Mouse (Mus musculus): Measurements from ENCODE around the gene Rabep1. TPM values are rescaled to one million over a fixed set of nuclear protein-coding genes. Genes with fewer than 3 reads are reported as not detected.
A peak's percentile ranks its signal among the peaks of the same experiment; 100 is the strongest.
"Not testable (repeated sequence)": the region's sequence is repeated elsewhere in the genome, so short reads cannot be mapped to it uniquely, and the experiment has no call there.

The Rabep1 gene
- polyA plus RNA-seq, 1 experiment from 2014 or later, result 50.3 TPM

- DNase-seq (ENCODE audit: low spot score) (no peak), ATAC-seq (no peak)
- no peaks in the 10 kb centered on the region for H3K9me3 ChIP-seq (replicated peaks; ENCODE audit: control insufficient read depth, low read length)
- H3K9ac ChIP-seq (ENCODE audit: low read length), result no peak overlapping the region
- no peak overlapping the region for H3K4me3 ChIP-seq (ENCODE audit: low read depth, low read length)
- 70% methylated on average over 4 of the region's 4 CpGs for whole genome bisulfite sequencing
- H3K27me3 ChIP-seq (replicated peaks; ENCODE audit: control insufficient read depth, insufficient read depth, low read length), result no peaks in the 10 kb centered on the region
- no peak overlapping the region for H3K27ac ChIP-seq (ENCODE audit: low read depth, low read length)
- no peak overlapping the region for H3K4me2 ChIP-seq (ENCODE audit: low read length)
- H3K36me3 ChIP-seq (ENCODE audit: control insufficient read depth, insufficient read depth, low read length), result no peaks in the 10 kb centered on the region
- peaks cover 13% of the 10 kb centered on the region; the same call in 1 of the 2 replicates for H3K4me1 ChIP-seq (ENCODE audit: control insufficient read depth, insufficient read depth, low read length)
These were observed 1.6 kb upstream of the Rabep1 start for GRCm38 (mm10) chr11:70842983-70843382.

- ATAC-seq (no peak; the same call in 1 of the 2 replicates), DNase-seq (ENCODE audit: low spot score) (peak; percentile 2)
- peak overlapping the region; percentile 65 for H3K4me2 ChIP-seq (ENCODE audit: low read length)
- peak overlapping the region; percentile 94; the same call in 1 of the 2 replicates for H3K9ac ChIP-seq (ENCODE audit: low read length)
- 23% methylated on average over 12 of the region's 12 CpGs for WGBS
- H3K36me3 ChIP-seq (ENCODE audit: control insufficient read depth, insufficient read depth, low read length), result no peaks in the 10 kb centered on the region
- no peaks in the 10 kb centered on the region for H3K9me3 ChIP-seq (replicated peaks; ENCODE audit: control insufficient read depth, low read length)
- peak overlapping the region; percentile 99 for H3K4me3 ChIP-seq (ENCODE audit: low read depth, low read length)
- peaks cover 13% of the 10 kb centered on the region; the same call in 1 of the 2 replicates for H3K4me1 ChIP-seq (ENCODE audit: control insufficient read depth, insufficient read depth, low read length)
- H3K27ac ChIP-seq (ENCODE audit: low read depth, low read length), result no peak overlapping the region
- no peaks in the 10 kb centered on the region for H3K27me3 ChIP-seq (replicated peaks; ENCODE audit: control insufficient read depth, insufficient read depth, low read length)
These were observed 652 bp upstream of the Rabep1 start for GRCm38 (mm10) chr11:70843701-70844551.

GRCm38 (mm10) chr11:70845457-70845978, 940 bp downstream of the Rabep1 start:
- DNase-seq (ENCODE audit: low spot score), result no peak
- WGBS, result 6% methylated on average over 19 of the region's 19 CpGs
- peaks cover 13% of the 10 kb centered on the region; the same call in 1 of the 2 replicates for H3K4me1 ChIP-seq (ENCODE audit: control insufficient read depth, insufficient read depth, low read length)
- peak overlapping the region; percentile 94 for H3K9ac ChIP-seq (ENCODE audit: low read length)
- H3K36me3 ChIP-seq (ENCODE audit: control insufficient read depth, insufficient read depth, low read length), result no peaks in the 10 kb centered on the region
- no peaks in the 10 kb centered on the region for H3K27me3 ChIP-seq (replicated peaks; ENCODE audit: control insufficient read depth, insufficient read depth, low read length)
- H3K9me3 ChIP-seq (replicated peaks; ENCODE audit: control insufficient read depth, low read length), result no peaks in the 10 kb centered on the region
- ATAC-seq, result no peak
- H3K27ac ChIP-seq (ENCODE audit: low read depth, low read length), result no peak overlapping the region
- peak overlapping the region; percentile 65 for H3K4me2 ChIP-seq (ENCODE audit: low read length)
- peak overlapping the region; percentile 99 for H3K4me3 ChIP-seq (ENCODE audit: low read depth, low read length)

- Histone ChIP-seq H3K9me3 (replicated peaks; ENCODE audit: control insufficient read depth, low read length) (no peaks in the 10 kb centered on the region), H3K27ac (ENCODE audit: low read depth, low read length) (no peak overlapping the region), H3K27me3 (replicated peaks; ENCODE audit: control insufficient read depth, insufficient read depth, low read length) (no peaks in the 10 kb centered on the region), H3K9ac (ENCODE audit: low read length) (no peak overlapping the region), H3K36me3 (ENCODE audit: control insufficient read depth, insufficient read depth, low read length) (no peaks in the 10 kb centered on the region), H3K4me3 (ENCODE audit: low read depth, low read length) (peak overlapping the region; percentile 99), H3K4me2 (ENCODE audit: low read length) (peak overlapping the region; percentile 65), H3K4me1 (ENCODE audit: control insufficient read depth, insufficient read depth, low read length) (peaks cover 13% of the 10 kb centered on the region; the same call in 1 of the 2 replicates)
- no peak for DNase-seq (ENCODE audit: low spot score)
- ATAC-seq, result no peak
- 42% methylated on average over 2 of the region's 2 CpGs for WGBS
These were observed 1.5 kb downstream of the Rabep1 start for GRCm38 (mm10) chr11:70846029-70846428.

- no peak overlapping the region for H3K27ac ChIP-seq (ENCODE audit: low read depth, low read length)
- WGBS, result 83% methylated on average over 1 of the region's 1 CpGs
- no peaks in the 10 kb centered on the region for H3K36me3 ChIP-seq (ENCODE audit: control insufficient read depth, insufficient read depth, low read length)
These were observed 15.8 kb downstream of the Rabep1 start for GRCm38 (mm10) chr11:70860371-70860770.

GRCm38 (mm10) chr11:70863204-70863603, 18.6 kb downstream of the Rabep1 start:
- DNase-seq (ENCODE audit: low spot score); H3K27ac ChIP-seq (ENCODE audit: low read depth, low read length); H3K4me2 ChIP-seq (ENCODE audit: low read length); ATAC-seq; H3K9me3 ChIP-seq (replicated peaks; ENCODE audit: control insufficient read depth, low read length); H3K27me3 ChIP-seq (replicated peaks; ENCODE audit: control insufficient read depth, insufficient read depth, low read length); H3K4me1 ChIP-seq (ENCODE audit: control insufficient read depth, insufficient read depth, low read length); H3K9ac ChIP-seq (ENCODE audit: low read length); H3K36me3 ChIP-seq (ENCODE audit: control insufficient read depth, insufficient read depth, low read length); H3K4me3 ChIP-seq (ENCODE audit: low read depth, low read length): not testable (repeated sequence)
- WGBS, result 96% methylated on average over 2 of the region's 2 CpGs

More at GRCm38 (mm10) chr11:70860371-70860770, 15.8 kb downstream of the Rabep1 start:
- Histone ChIP-seq H3K4me3 (ENCODE audit: low read depth, low read length) (no peak overlapping the region), H3K9me3 (replicated peaks; ENCODE audit: control insufficient read depth, low read length) (no peaks in the 10 kb centered on the region), H3K4me1 (ENCODE audit: control insufficient read depth, insufficient read depth, low read length) (no peaks in the 10 kb centered on the region), H3K27me3 (replicated peaks; ENCODE audit: control insufficient read depth, insufficient read depth, low read length) (no peaks in the 10 kb centered on the region), H3K9ac (ENCODE audit: low read length) (no peak overlapping the region), H3K4me2 (ENCODE audit: low read length) (no peak overlapping the region)
- DNase-seq (ENCODE audit: low spot score) (no peak), ATAC-seq (no peak)

GRCm38 (mm10) chr11:70865223-70865622, 20.6 kb downstream of the Rabep1 start:
- H3K4me2 ChIP-seq (ENCODE audit: low read length), result no peak overlapping the region
- no peaks in the 10 kb centered on the region for H3K9me3 ChIP-seq (replicated peaks; ENCODE audit: control insufficient read depth, low read length)
- ATAC-seq, result no peak
- 91% methylated on average over 2 of the region's 2 CpGs for WGBS
- no peak overlapping the region for H3K9ac ChIP-seq (ENCODE audit: low read length)
- H3K27me3 ChIP-seq (replicated peaks; ENCODE audit: control insufficient read depth, insufficient read depth, low read length), result no peaks in the 10 kb centered on the region
- H3K4me3 ChIP-seq (ENCODE audit: low read depth, low read length), result no peak overlapping the region
- no peaks in the 10 kb centered on the region for H3K36me3 ChIP-seq (ENCODE audit: control insufficient read depth, insufficient read depth, low read length)
- no peak for DNase-seq (ENCODE audit: low spot score)
- no peak overlapping the region for H3K27ac ChIP-seq (ENCODE audit: low read depth, low read length)
- no peaks in the 10 kb centered on the region for H3K4me1 ChIP-seq (ENCODE audit: control insufficient read depth, insufficient read depth, low read length)

GRCm38 (mm10) chr11:70869263-70869662, 24.7 kb downstream of the Rabep1 start:
- no peak for DNase-seq (ENCODE audit: low spot score)
- Histone ChIP-seq H3K4me2 (ENCODE audit: low read length) (no peak overlapping the region), H3K36me3 (ENCODE audit: control insufficient read depth, insufficient read depth, low read length) (no peaks in the 10 kb centered on the region), H3K9ac (ENCODE audit: low read length) (no peak overlapping the region), H3K4me1 (ENCODE audit: control insufficient read depth, insufficient read depth, low read length) (no peaks in the 10 kb centered on the region), H3K9me3 (replicated peaks; ENCODE audit: control insufficient read depth, low read length) (no peaks in the 10 kb centered on the region), H3K4me3 (ENCODE audit: low read depth, low read length) (no peak overlapping the region), H3K27ac (ENCODE audit: low read depth, low read length) (no peak overlapping the region), H3K27me3 (replicated peaks; ENCODE audit: control insufficient read depth, insufficient read depth, low read length) (no peaks in the 10 kb centered on the region)
- ATAC-seq, result no peak
- WGBS, result 92% methylated on average over 3 of the region's 3 CpGs

- WGBS, result 93% methylated on average over 2 of the region's 2 CpGs
- no peaks in the 10 kb centered on the region for H3K36me3 ChIP-seq (ENCODE audit: control insufficient read depth, insufficient read depth, low read length)
- H3K4me2 ChIP-seq (ENCODE audit: low read length), result no peak overlapping the region
- no peak overlapping the region for H3K9ac ChIP-seq (ENCODE audit: low read length)
- DNase-seq (ENCODE audit: low spot score) (no peak), ATAC-seq (no peak)
- no peak overlapping the region for H3K4me3 ChIP-seq (ENCODE audit: low read depth, low read length)
- no peak overlapping the region for H3K27ac ChIP-seq (ENCODE audit: low read depth, low read length)
- no peaks in the 10 kb centered on the region for H3K4me1 ChIP-seq (ENCODE audit: control insufficient read depth, insufficient read depth, low read length)
- H3K27me3 ChIP-seq (replicated peaks; ENCODE audit: control insufficient read depth, insufficient read depth, low read length), result no peaks in the 10 kb centered on the region
- no peaks in the 10 kb centered on the region for H3K9me3 ChIP-seq (replicated peaks; ENCODE audit: control insufficient read depth, low read length)
These were observed 25.2 kb downstream of the Rabep1 start for GRCm38 (mm10) chr11:70869811-70870210.

All from forebrain, embryonic 14.5 days (tissue).